In genomic region chr13:69633988-69634387, GRCm38 (mm10) we compare ENCODE assay signal across 15 mouse cellular contexts. TPM values are rescaled to one million over a fixed set of nuclear protein-coding genes. Genes with fewer than 3 reads are reported as not detected.
DNase-seq lines count a peak whose midpoint lies in the region; ATAC-seq lines count a peak whose summit lies in the region.
"Had no signal": no experiment of that assay in that cellular context is flagged by ENCODE, and none has a peak within 500 bp of the region (broad histone marks: within the 10 kb centered on the region; RNA-seq: fewer than 3 reads in every experiment).

No protein-coding gene starts in this region.

- peak; percentile 26 for ATAC-seq in megakaryocyte progenitor cell, adult 5-6 weeks (replicated peaks; ENCODE audit: poor library complexity)
- ATAC-seq: forebrain, embryonic 15.5 days had no signal

- DNase-seq in heart, adult 11 months, result peak; percentile 23
- no peak for DNase-seq in heart, adult 8-10 months (ENCODE audit: low spot score)
- peak; percentile 3 for DNase-seq in testis, postnatal 10 days (ENCODE audit: low spot score)
- DNase-seq in testis, postnatal 14 days (ENCODE audit: low spot score), result no peak
- DNase-seq in adipocyte (ENCODE audit: low spot score), result no peak
- DNase-seq: adrenal gland, adult 8-10 months; adrenal gland, postnatal 25 days; cerebellum, adult 11-12 months; cerebellum, adult 8-10 months; cerebellum, postnatal 36 days; embryo, embryonic 11 days; gastrocnemius, postnatal 25 days; heart, adult 2 months had no signal

RNA-seq across cellular contexts. Expression of gene Srd5a1, which starts 22.7 kb away (rescaled TPM):
- 1 to 10 TPM in 1 of 4 experiments, under 1 TPM in 3; 0.38 to 1.8 (median 0.71) TPM for total RNA-seq in heart, adult 8-10 months (2022)
- total RNA-seq in megakaryocyte progenitor cell, adult 5-6 weeks (2015), result 4.5 and 7.7 TPM in 2 replicates
- total RNA-seq in megakaryocyte progenitor cell, adult 5-6 weeks (2017), result 2.4 and 4.5 TPM in 2 replicates

Comparison
In these comparisons a context has a peak if more than half of its experiments do, and no peak if none do; other contexts are left out.
1. DNase-seq: peak in heart, adult 11 months (single experiment) and testis, postnatal 10 days (single experiment); none in heart, adult 8-10 months (single experiment), testis, postnatal 14 days (single experiment) and adipocyte (single experiment).